Mouse (Mus musculus): ENCODE measurements at regions not wholly inside any gene's neighbourhood (a gene's known extent, or its start where the extent isn't known, plus 50 kb on each side); places are given as distances from the start of the nearest gene placed in this dataset.

DNA sequence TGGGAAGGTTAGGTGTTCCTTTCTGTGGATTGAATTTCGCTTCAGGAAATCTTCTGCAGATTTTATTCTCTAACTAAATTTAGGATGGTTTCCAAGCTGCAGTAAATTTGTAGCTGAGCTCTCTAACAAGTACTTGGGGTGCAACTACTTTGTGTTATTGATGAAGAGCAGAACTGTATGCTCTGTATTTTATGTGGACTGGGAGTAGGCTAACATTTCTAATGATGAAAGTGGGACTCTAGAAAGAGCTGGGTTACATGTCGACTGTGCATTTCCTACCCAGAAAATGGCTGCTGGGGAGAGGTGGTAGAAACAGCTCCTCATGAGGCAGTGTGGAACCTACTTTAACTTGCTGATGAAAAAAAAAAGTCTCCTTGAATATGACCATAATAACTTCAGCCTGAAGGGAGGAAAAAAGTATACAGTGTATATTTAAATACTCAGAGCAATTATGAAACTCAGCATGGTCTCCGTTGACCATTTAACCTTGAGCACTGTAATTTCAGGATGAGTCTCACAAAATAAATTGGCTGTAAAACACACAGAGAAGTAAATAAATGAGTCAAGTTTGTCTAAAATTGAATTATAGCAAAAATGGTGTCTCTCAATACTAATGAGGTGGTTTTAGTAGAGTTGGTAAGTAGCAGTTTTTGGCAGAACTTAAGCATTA lies 852.6 kb downstream of the Stpg2 start:
- intact Hi-C loops (cut with DNase I), result no loop called here

DNA sequence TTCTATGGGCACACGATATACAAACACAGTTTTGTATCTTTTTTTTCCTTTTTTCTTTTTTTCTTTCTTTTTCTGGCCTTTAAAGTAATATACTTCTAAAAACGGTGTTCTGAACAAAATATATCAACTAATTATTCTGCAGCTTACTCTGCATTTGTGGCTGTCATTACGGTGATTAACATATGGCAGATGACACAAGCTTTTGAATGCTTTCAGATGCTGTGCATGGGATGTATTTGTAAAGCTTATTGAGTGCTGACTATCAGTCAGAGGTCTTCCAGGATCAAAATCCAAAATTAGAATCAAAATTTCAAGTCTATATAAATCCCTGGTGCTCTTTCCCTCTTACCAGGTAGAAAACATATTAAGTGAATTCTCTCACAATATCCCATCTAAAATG lies 853.6 kb downstream of the Stpg2 start:
- intact Hi-C loops (cut with DNase I), result no loop called here

- intact Hi-C loops (cut with DNase I), result no loop called here
Measured at GRCm38 (mm10) chr3:140059522-140060110, 854.1 kb downstream of the Stpg2 start.

DNA sequence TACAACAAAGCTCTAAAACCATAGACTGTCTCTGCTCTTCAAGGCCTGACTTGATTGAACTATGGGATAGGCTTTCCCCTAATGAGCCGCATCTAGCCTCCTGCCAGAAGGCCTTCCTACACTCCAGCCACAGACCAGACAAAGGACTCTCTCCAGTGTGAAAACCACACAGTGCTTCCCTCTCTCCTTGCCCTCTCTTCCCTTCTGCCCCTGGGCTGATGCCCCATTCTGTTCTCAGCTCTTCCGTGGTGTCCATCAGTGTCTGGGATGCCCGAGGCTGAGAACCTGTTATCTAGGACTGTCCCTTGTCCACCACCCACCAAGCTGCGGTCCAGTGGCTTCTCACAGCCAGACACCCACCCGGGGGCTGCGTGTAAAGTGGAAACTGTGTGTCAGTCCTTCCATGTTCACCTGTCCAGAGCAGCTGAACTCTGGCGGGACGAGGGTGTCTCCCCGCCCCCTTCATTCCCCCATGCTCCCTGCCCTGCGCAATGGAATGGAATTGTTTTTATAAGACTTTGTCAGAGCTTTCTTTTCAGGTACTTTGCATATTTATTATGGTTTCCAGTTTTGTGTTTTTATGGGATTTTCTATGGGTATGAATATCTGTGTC lies 856.4 kb downstream of the Stpg2 start:
- intact Hi-C loops (cut with DNase I), result no loop called here

DNA sequence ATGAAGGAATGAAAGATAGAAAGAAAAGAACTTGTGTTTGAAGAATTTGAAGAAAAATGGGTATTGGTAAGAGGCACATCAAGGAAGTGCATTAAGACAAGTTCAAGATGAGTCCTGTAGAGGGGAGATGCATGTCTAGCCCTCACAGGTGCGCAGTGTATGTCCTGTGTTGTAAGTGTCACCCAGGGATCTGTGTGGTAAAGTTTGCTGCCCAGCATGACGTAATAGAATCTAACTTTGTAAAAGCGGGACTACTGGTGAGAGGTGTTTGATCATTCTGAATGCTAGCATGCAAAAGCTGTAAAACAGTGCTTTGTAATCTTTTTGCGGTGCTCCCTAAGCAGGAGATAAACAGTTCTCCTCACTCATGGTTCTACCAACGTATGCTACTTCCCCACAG lies 857.4 kb downstream of the Stpg2 start:
- intact Hi-C loops (cut with DNase I), result no loop called here

DNA sequence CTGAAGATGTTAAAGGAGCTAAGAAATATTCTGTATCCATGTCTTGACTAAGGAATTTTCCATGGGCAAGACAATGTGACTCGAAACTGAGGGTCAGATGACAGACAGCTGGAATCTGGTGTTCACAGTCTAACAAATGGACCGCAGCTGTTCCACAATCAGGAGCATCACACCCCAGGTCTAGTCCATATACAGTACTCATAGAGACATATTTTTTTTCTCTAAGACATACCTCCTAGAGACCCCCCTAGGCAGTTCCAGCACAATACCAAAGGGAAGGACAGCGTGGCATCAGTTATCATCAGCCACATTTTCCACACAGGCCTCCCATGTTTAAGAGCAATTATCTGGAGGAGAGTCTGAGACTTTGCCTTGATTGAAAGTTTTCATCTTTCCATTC lies 878.8 kb downstream of the Stpg2 start:
- intact Hi-C loops (cut with DNase I), result no loop called here

DNA sequence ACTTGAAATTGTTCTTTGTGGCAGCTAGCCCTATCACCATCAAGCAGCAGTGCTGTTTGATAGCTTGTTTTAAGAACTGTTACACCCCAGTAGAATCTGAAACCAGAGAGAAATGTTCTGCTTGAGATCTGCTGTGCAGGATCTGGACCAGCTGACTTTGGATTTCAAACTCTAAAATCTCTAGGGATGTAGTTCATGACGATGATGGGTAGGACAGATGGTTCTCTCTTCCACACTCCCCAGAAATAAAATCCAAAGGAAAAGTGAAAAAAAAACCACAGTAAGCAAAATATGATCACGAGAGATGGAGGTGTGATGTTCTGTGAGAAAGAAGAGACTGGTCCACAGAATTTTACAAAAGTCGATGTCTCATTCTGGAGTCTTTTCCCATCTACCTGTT lies 879.9 kb downstream of the Stpg2 start:
- intact Hi-C loops (cut with DNase I), result no loop called here

DNA sequence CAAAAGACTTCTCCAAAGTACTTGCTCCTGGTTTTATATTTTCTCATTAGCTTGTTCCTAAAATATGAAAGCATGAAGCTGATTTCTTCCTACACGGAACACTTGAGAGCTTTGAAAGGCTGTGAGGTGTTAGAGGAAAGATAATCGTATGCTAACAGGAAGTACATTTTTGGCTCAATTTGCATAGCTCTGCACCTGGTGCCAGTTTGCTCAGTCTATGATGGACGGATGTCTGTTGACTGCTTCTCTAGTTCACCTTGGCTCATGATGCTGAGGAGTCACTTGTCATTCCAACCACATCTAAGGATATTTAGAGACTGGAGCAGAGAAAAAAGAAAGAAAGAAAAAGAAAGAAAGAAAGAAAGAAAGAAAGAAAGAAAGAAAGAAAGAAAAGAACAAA lies 882.5 kb downstream of the Stpg2 start:
- intact Hi-C loops (cut with DNase I), result no loop called here

- intact Hi-C loops (cut with DNase I), result no loop called here
Measured at GRCm38 (mm10) chr3:140091900-140092299, 886.4 kb downstream of the Stpg2 start.

- intact Hi-C loops (cut with DNase I), result no loop called here
Measured at GRCm38 (mm10) chr3:140096854-140097540, 891.5 kb downstream of the Stpg2 start.

DNA sequence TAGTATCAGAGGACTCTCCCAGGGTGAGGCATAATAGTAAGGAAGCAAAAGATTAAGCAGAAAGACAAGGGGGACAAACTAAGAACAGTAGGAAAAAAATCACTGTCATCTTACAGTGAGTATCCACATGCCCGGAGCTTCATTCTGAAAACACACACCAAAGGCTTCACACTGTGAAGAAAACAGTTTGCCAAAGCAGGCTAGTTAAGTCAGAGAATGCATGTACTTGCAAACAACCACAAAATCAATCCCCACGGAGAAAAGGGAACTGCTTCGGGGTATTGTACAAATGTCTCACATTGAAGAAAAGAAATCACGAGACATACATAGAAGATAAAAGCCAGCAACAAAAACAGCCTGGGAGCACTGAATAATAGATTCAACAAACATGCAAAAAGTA lies 903.9 kb downstream of the Stpg2 start:
- intact Hi-C loops (cut with DNase I), result no loop called here

DNA sequence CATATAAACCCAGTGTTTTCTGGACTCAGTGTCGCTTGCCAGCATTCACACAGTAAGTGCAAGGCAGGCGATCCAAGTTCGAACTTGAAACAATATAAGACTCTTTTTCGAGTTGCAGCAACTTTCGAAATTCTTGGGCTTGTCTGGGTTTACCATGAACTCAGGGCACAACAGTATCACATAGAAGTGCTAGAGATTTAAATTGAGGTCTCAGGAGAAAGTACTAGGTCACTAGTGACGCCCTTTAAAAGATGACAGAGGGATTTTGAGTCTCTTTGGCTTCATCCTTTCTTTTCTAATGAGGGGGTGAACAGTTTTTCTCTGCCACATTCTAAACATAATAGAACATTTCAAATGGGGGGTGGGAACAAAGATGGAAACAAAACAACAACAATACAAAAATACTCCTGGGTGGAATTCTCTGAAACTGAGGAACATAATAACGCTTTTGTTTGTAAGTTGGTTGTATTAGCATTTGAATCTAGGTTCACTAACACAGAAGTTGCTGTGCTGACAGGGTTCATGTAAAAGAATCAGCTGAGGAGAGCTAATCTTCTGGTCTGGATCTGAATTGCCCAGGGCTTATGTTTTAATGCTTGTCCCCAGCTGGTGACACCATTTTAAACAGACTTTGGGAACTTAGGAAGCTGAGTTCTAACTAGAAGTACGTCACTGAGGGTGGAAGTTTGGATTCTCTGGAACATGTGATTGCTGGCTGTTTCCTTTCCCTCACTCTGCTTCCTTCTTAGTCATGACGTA lies 906.1 kb downstream of the Stpg2 start:
- intact Hi-C loops (cut with DNase I), result no loop called here

DNA sequence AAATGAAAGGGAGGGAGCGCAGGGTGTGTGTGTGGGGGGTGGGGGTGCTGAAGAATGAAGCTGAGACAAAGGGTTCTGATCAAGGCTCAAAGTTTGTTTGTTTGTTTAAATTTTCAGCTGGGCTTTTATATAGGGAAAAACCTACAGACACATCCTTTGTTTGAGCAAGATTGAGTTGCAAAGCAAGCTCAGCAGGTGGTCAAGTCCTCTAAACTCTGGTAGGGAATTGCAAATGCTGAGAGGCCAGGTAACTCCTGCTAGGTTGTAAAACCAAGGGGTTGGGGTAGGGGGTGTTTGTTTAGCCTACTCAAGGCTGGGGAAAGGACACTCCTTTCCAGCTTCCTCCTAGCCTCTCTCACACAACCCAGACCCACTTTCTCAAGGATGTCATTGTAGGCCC lies 909.6 kb downstream of the Stpg2 start:
- intact Hi-C loops (cut with DNase I), result no loop called here

GRCm38 (mm10) chr3:140127310-140127709 lies 921.8 kb downstream of the Stpg2 start:
- intact Hi-C loops (cut with DNase I), result no loop called here

DNA sequence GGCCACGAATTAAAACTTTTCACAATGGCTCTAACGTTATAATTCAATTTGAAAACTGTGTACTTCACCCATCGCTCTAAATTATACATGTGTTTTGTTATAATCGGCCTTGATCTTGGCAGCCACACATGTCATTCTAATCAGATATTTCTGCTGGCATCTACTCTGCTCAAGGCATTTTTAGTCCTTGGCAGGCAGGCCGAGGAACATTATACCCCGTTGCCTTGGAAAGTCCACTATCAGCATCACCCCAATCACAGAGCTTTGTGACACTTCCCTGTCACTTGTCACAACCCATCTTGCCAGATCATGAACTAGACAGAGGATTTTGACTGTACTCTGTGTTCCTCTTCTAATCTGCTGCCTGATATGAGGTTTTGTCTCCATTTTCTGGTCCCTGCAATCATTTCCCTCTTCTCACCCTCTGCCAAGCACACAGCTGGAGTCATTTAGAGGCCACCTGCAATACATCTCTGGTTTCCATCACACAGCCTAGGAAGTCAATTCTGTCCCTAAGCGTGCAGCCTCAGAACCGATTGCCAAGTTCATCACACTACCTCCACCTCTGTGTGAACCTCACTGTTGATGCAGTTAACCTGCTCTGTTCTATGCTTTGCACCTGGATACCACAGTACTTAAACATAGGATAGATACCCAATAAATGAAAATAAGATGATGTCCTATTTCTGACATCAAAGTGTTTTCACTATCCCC lies 923.7 kb downstream of the Stpg2 start:
- intact Hi-C loops (cut with DNase I), result no loop called here

DNA sequence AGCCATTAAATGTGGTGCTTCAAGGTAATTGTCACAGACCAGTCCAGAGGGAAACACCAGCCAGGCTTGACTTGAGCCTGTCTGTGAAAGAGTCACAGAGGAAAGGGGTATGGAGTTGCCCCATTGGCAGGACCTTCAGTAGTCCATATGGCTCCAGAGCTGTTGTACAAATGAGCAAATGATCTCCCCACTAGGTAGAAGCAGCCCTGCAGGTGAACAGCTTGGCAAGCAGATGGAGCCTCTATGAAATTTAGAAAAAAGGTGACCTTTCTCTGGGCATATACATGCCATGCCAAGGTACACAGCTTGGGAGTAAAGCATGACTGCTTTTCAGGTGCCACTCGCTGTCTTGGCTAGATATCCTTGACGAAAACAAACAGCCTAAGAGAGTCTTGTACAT lies 938.4 kb downstream of the Stpg2 start:
- intact Hi-C loops (cut with DNase I), result no loop called here

- intact Hi-C loops (cut with DNase I), result no loop called here
Measured at GRCm38 (mm10) chr3:140147158-140147933, 941.9 kb downstream of the Stpg2 start.

DNA sequence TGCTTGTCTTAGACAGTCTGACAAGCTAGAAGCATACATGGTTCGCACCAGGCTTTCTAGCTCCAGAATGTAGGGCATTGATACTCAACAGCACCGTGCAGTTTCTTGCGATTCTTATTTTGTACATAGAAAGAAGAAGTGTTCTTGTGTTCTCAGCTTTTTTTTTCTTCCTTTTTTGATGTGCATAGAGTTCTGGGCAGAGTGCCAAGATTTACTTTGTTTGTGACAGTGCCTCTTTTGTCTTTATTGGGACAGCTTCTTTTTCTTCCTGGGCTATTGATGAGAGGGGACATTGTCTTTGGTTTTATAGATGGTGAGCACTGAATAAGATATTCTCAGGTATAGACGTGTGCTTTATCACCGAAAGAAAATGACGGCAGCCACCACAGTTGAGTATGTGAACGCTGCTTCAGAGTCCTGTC lies 945.0 kb downstream of the Stpg2 start:
- intact Hi-C loops (cut with DNase I), result no loop called here

DNA sequence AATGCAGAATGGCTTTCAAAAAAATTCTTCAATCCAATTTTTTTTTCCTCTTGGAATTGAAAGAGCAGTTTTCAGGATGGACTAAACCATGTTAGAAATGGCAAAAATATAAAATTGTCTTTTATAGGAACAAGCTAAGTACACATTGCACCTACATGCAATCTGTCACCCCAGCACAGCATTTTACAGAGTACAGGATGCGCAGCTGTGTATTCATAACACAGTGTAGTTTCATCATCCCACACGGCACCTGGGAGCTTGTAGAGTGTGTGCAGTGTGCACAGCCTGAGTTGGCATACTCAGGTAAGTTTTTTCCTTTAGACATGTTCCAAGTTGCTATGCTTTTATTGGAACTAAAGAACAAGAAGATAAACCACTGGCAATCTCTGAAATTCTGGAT lies 974.0 kb downstream of the Stpg2 start:
- intact Hi-C loops (cut with DNase I), result no loop called here

DNA sequence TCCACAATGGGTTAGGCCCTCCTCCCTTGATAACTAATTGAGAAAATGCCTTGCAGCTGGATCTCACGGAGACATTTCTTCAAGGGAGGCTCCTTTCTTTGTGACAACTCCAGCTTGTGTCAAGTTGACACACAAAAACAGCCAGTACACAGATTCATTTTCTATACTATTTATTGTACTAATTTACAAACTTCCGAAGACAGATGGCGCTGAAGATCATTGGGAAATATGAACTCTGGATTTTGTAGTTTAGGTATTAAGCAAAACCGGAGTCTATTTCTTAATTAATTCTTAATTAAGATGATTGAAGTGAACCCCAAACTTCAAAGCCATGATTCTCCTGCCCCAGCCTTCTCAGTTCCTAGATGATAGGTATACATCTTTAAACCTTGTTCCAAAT lies 977.2 kb downstream of the Stpg2 start:
- intact Hi-C loops (cut with DNase I), result no loop called here

Measured in adrenal gland (tissue).